Mouse (Mus musculus) stomach, embryonic 14.5 days (tissue): Measurements from ENCODE around the gene Ncam1. TPM values are rescaled to one million over a fixed set of nuclear protein-coding genes. Genes with fewer than 3 reads are reported as not detected.
A peak's percentile ranks its signal among the peaks of the same experiment; 100 is the strongest.

Source experiments
- ATAC-seq: fragments of 200-750 bp; cut with Nextera tagmentation; 2 replicates; pipeline ENCODE4 v1.8.0; 2017; ENCODE audit warnings: low read depth, moderate TSS enrichment; ENCODE audit not compliant: insufficient number of reproducible peaks, insufficient read depth, low FRiP score
- H3K27ac ChIP-seq: fragments of 300-500 bp; sonication (generic); 2 replicates; pipeline ENCODE4 v1.5.1; 2014; ENCODE audit warnings: mild to moderate bottlenecking, low read length, moderate library complexity, mixed read lengths
- H3K27me3 ChIP-seq: fragments of 300-500 bp; sonication (generic); 2 replicates; pipeline ENCODE4 v1.6.1; 2014; ENCODE audit warnings: low read length, control low read depth, mixed read lengths; ENCODE audit not compliant: control insufficient read depth, insufficient read depth
- H3K36me3 ChIP-seq: fragments of 300-500 bp; sonication (generic); 2 replicates; pipeline ENCODE4 v1.6.1; 2014; ENCODE audit warnings: mild to moderate bottlenecking, control low read depth, low read length, moderate library complexity, mixed read lengths; ENCODE audit not compliant: control insufficient read depth, insufficient read depth
- H3K4me1 ChIP-seq: fragments of 300-500 bp; sonication (generic); 2 replicates; pipeline ENCODE4 v1.6.1; 2014; ENCODE audit warnings: low read length, control low read depth, mixed read lengths; ENCODE audit not compliant: control insufficient read depth, insufficient read depth
- H3K4me2 ChIP-seq: fragments of 300-500 bp; sonication (generic); replicated peaks from 2 replicates; pipeline ENCODE4 v1.6.1; 2014; ENCODE audit warnings: low read depth, low read length, control low read depth
- H3K4me3 ChIP-seq: fragments of 300-500 bp; sonication (generic); 2 replicates; pipeline ENCODE4 v1.5.1; 2014; ENCODE audit warnings: low read depth, low read length, control low read depth
- H3K9ac ChIP-seq: fragments of 300-500 bp; sonication (generic); replicated peaks from 2 replicates; pipeline ENCODE4 v1.6.1; 2014; ENCODE audit warnings: low read depth, mild to moderate bottlenecking, control low read depth, low read length, moderate library complexity, mixed read lengths
- H3K9me3 ChIP-seq: fragments of 300-500 bp; sonication (generic); 2 replicates; pipeline ENCODE4 v1.6.1; 2016; ENCODE audit warnings: low read depth, low read length, control low read depth; ENCODE audit not compliant: control insufficient read depth
- WGBS: fragments of 180-500 bp; shearing (Covaris S2); extraction: QIAGEN DNeasy Blood & Tissue Kit; methylation state at CpG from one replicate; pipeline ENCODE4 v1.1.7; 2014; 5-methylcytosine and 5-hydroxymethylcytosine counted together
- polyA plus RNA-seq: library from polyadenylated mRNA; unstranded; fragments of >200 nt; fragmentation: Nextera tagmentation; extraction: Ambion mirVana; gene quantifications from 2 replicates; pipeline ENCODE4 v1.2.1, GENCODE M21; 2014

Ncam1 gene
- polyA plus RNA-seq, 1 experiment from 2014 or later, result 115 TPM

DNA sequence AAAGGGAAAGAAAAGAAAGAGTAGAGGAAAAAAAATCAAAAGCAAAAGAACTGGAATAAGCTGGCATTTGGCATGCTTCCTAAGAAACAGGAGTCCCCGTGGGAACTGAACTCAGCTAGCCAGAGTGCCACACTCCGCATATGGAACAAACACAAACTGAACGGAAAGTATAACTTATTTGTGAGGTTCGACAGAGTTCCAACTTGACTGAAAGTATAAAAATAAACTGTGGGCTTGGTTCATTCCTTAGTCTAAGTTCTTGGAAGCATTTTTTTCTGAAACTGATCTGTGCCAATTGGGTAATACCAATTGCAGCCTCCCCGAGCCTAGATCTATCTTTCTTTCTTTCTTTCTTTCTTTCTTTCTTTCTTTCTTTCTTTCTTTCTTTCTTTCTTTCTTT lies 294.1 kb downstream of the Ncam1 start:
- no peak overlapping the region for H3K9ac ChIP-seq
- peaks cover 10% of the 10 kb centered on the region for H3K36me3 ChIP-seq
- H3K27me3 ChIP-seq, result no peaks in the 10 kb centered on the region
- no peaks in the 10 kb centered on the region for H3K9me3 ChIP-seq
- H3K4me1 ChIP-seq, result no peaks in the 10 kb centered on the region
- H3K4me3 ChIP-seq, result no peak overlapping the region
- H3K4me2 ChIP-seq, result no peak overlapping the region
- H3K27ac ChIP-seq, result no peak overlapping the region
- ATAC-seq, result no peak
- WGBS, result 77% methylated on average over 5 of the region's 5 CpGs

DNA sequence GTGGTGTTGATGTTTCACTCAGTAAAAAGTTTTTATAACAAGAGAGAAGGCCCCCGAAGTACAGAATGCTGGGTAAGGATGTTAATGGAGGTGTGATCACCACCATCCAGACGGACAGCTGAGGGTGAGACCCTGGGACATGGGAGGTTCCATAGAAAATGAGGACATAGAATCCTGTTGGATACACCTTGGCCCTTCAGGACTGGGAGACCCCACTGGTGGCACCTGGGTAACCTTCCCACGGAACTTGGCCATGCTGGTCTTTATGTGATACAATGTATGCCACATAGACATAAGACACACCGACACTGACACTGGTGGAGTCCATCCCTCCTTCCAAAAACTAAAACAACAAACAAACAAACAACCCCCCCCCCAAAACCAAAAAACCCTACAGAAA lies 296.5 kb downstream of the Ncam1 start:
- no peak overlapping the region for H3K9ac ChIP-seq
- H3K27me3 ChIP-seq, result no peaks in the 10 kb centered on the region
- no peaks in the 10 kb centered on the region for H3K9me3 ChIP-seq
- no peaks in the 10 kb centered on the region; the same call in 1 of the 2 replicates for H3K36me3 ChIP-seq
- no peaks in the 10 kb centered on the region for H3K4me1 ChIP-seq
- WGBS, result 90% methylated on average over 4 of the region's 4 CpGs
- H3K4me2 ChIP-seq, result no peak overlapping the region
- H3K4me3 ChIP-seq, result no peak overlapping the region
- ATAC-seq, result no peak
- no peak overlapping the region for H3K27ac ChIP-seq

GRCm38 (mm10) chr9:49499878-49500277 lies 298.8 kb downstream of the Ncam1 start:
- no peak overlapping the region for H3K9ac ChIP-seq
- H3K4me1 ChIP-seq, result no peaks in the 10 kb centered on the region
- no peak overlapping the region for H3K27ac ChIP-seq
- H3K36me3 ChIP-seq, result no peaks in the 10 kb centered on the region
- no peaks in the 10 kb centered on the region for H3K9me3 ChIP-seq
- no peak for ATAC-seq
- H3K4me2 ChIP-seq, result no peak overlapping the region
- no peak overlapping the region for H3K4me3 ChIP-seq
- no peaks in the 10 kb centered on the region for H3K27me3 ChIP-seq
- 86% methylated on average over 2 of the region's 2 CpGs for WGBS

DNA sequence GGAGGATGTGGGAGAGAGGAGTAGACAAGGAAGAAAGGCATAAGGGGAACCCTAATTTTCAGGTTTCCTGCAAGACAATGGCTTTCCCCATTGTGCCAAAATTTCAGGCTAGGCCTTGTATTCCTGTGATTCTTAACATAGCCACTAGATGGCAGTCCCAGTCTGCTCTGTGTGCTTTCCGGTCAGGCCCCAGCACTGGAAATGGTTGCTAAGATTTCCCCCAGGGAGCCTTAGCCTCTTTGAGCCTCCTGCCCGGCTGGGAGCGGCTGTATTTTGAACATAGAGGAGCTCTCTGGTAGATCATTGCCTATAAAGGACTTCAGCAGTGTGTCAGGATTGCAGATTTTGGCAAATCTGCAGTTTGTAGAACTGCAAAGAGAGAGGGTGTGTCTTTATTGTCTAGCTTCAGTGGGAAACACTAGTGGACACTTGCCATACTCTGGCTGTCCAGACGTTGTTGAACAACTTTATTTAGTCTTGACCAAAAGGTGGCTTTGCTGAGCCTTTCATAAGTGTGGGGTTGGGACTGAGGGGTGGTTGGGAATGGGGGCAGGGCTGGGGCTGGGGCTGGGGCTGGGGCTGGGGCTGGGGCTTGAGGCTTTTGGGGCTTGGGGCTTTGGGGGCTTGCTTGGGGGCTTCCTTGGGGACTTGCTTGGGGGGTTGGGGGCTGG lies 304.6 kb downstream of the Ncam1 start:
- no peak overlapping the region for H3K9ac ChIP-seq
- H3K4me3 ChIP-seq, result no peak overlapping the region
- H3K27ac ChIP-seq, result no peak overlapping the region; the same call in 1 of the 2 replicates
- no peaks in the 10 kb centered on the region for H3K36me3 ChIP-seq
- H3K4me1 ChIP-seq, result no peaks in the 10 kb centered on the region
- peak; percentile 39; the same call in 1 of the 2 replicates for ATAC-seq
- H3K4me2 ChIP-seq, result no peak overlapping the region
- H3K9me3 ChIP-seq, result no peaks in the 10 kb centered on the region
- H3K27me3 ChIP-seq, result no peaks in the 10 kb centered on the region
- 3% methylated on average over 4 of the region's 4 CpGs for WGBS

DNA sequence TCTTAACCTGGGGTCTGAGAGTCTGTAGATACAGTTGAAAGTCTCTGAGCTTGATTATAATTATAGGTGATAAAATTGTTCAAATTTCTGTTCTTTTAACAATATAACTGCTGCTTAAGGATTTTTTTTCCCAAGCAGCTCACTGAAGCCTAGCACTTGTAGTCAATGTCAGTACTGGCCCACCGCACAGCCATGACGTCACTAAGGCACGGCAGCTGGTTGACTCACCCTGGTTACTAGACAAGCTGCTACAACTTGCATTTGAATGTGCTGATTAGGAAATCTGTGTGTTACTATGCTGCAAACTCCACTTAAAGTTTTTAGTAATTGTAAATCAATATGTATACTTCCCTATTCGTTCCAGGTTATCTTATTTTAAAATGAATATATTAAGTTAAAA lies 308.1 kb downstream of the Ncam1 start:
- Histone ChIP-seq H3K27me3 (no peaks in the 10 kb centered on the region), H3K36me3 (no peaks in the 10 kb centered on the region), H3K4me2 (no peak overlapping the region), H3K4me1 (0 out of 2 replicates have a peak, but pooled peaks cover 5% of the 10 kb centered on the region), H3K9me3 (no peaks in the 10 kb centered on the region), H3K9ac (no peak overlapping the region), H3K4me3 (no peak overlapping the region), H3K27ac (no peak overlapping the region)
- ATAC-seq, result no peak
- 82% methylated on average over 4 of the region's 4 CpGs for WGBS

DNA sequence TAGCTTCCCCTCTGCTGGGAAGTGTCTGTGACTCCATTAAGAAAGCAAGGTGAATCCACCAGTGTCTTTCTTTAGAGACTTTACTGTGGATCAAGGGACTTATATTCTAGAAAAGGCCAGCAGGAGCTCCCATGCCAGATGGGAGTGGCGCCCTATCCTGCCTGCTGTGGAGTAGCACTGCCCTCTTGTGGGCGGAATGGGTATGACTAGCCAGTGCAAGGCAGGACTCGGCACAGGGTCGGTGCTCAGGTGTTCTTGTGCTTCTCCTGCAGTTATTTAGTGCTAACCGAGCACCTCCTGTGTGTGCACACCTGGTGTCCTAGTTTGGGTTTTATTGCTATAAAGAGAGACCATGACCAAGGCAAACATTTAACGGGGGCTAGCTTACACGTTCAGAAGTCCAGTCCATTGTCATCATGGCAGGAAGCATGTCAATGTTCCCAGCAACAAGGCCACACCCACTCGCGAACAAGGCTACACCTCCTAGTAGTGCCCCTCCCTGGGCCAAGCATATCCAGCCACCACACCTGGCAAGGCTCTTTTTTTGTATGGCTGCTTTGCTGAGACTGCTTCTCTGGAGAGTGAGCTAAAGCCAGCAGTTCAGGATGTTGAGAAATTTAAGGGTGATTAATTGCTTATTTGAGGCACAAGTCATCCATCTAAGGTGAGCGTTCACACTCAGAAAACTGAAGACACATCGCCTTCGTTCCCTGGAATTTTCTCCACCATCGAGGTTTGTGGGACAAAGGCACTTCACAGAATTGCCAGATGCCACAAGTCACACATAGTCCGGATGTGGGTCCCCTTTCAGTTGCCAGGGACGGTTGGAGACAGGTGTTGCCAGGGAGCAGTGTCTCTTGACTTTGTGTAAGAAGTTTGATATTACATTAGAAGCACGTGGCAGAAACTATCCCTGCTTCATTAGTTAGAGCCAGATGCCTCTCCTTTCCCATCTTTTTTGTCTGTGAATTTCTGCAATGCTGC lies 309.5 kb downstream of the Ncam1 start:
- 0 out of 2 replicates have a peak, but pooled peaks cover 5% of the 10 kb centered on the region for H3K4me1 ChIP-seq
- no peaks in the 10 kb centered on the region for H3K9me3 ChIP-seq
- WGBS, result 31% methylated on average over 16 of the region's 16 CpGs
- no peak overlapping the region for H3K4me3 ChIP-seq
- no peak overlapping the region; the same call in 1 of the 2 replicates for H3K4me2 ChIP-seq
- no peak overlapping the region for H3K27ac ChIP-seq
- no peaks in the 10 kb centered on the region for H3K27me3 ChIP-seq
- H3K9ac ChIP-seq, result no peak overlapping the region
- no peaks in the 10 kb centered on the region for H3K36me3 ChIP-seq
- ATAC-seq, result 0 out of 2 replicates have a peak, but pooled peaks have one; percentile 33

- WGBS, result 69% methylated on average over 7 of the region's 7 CpGs
- H3K4me1 ChIP-seq, result 0 out of 2 replicates have a peak, but pooled peaks cover 5% of the 10 kb centered on the region
- H3K4me3 ChIP-seq, result no peak overlapping the region
Observed at GRCm38 (mm10) chr9:49488258-49488657, 310.5 kb downstream of the Ncam1 start.

DNA sequence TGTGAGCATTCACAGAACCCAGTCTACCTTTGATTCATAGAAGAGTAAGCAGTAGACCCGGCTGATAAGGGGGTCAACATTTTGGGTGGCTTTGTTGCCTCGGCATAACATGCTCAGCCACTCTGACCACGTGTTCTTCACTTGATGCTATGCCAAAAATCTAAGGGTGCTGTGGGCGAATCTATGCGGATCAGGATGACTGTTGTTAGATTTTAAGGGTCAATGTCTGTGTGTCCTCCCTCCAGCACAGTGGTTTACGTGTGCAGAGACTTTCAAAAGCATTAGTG lies 311.1 kb downstream of the Ncam1 start:
- no peak overlapping the region for H3K4me3 ChIP-seq
- WGBS, result 70% methylated on average over 6 of the region's 6 CpGs
- ATAC-seq, result no peak
- H3K36me3 ChIP-seq, result no peaks in the 10 kb centered on the region
- 0 out of 2 replicates have a peak, but pooled peaks cover 5% of the 10 kb centered on the region for H3K4me1 ChIP-seq
- H3K9me3 ChIP-seq, result no peaks in the 10 kb centered on the region
- no peak overlapping the region for H3K27ac ChIP-seq
- H3K27me3 ChIP-seq, result no peaks in the 10 kb centered on the region
- H3K4me2 ChIP-seq, result no peak overlapping the region
- no peak overlapping the region for H3K9ac ChIP-seq

More at GRCm38 (mm10) chr9:49488258-49488657, 310.5 kb downstream of the Ncam1 start:
- Histone ChIP-seq H3K36me3 (no peaks in the 10 kb centered on the region), H3K4me2 (no peak overlapping the region), H3K27ac (no peak overlapping the region), H3K9ac (no peak overlapping the region), H3K9me3 (no peaks in the 10 kb centered on the region), H3K27me3 (no peaks in the 10 kb centered on the region)
- no peak for ATAC-seq
